Mouse (Mus musculus) lung, postnatal 0 days (tissue): ENCODE measurements around the gene Tbx5.

Experiments used
- CTCF ChIP-seq: IDR thresholded peaks from 2 replicates; pipeline ENCODE4 v1.5.1; 2016; ENCODE audit warnings: antibody characterized with exemption, mild to moderate bottlenecking
- EP300 ChIP-seq: IDR thresholded peaks from 2 replicates; pipeline ENCODE4 v1.6.1; 2016; ENCODE audit warnings: antibody characterized with exemption, mild to moderate bottlenecking, control low read depth

DNA sequence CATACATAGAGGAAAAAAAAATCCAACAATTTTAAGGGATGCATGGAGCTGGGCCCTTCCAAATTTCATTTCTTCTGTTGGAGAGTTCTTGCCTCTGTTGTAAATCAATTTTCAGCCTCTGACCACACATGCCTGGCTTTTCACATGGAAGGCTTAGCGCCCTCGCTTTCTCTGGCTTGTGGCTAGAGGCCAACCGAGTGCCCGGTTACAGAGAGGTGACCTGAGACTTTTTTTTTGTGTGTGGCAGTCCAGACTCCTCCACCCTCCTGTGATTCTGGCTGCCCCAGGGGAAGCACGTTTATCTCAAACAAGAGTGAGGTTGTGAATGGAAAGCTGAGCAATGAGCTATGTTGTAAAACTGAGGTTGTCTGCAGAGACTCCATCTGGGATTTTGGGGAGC, 28.8 kb downstream of the Tbx5 start:
- no peak for TF ChIP-seq CTCF
- TF ChIP-seq EP300 = no peak
